Mouse (Mus musculus) bone marrow macrophage, adult 2 months (primary cell): ENCODE measurements around the gene Gm47995.

Source experiments
- CTCF ChIP-seq: IDR thresholded peaks from 2 replicates; pipeline ENCODE4 v1.5.1; 2012; ENCODE audit warnings: low read depth, mild to moderate bottlenecking, low read length, moderate library complexity
- POLR2A ChIP-seq: IDR thresholded peaks from 2 replicates; pipeline ENCODE4 v1.6.1; 2012; ENCODE audit warnings: mild to moderate bottlenecking, low read depth, low read length, borderline replicate concordance

GRCm38 (mm10) chr1:151223377-151223776, 25.1 kb downstream of the Gm47995 start:
- TF ChIP-seq POLR2A, result no peak
- TF ChIP-seq CTCF, result no peak
